Mouse (Mus musculus): ENCODE measurements around the gene Lkaaear1. TPM values are rescaled to one million over a fixed set of nuclear protein-coding genes. Genes with fewer than 3 reads are reported as not detected.

Gene Lkaaear1
- total and polyA plus RNA-seq, 3 experiments, result not detected

GRCm38 (mm10) chr2:181674934-181675333, 23.3 kb downstream of the Lkaaear1 start:
- peaks cover 9% of the 10 kb centered on the region for H3K27me3 ChIP-seq (replicated peaks)
- no peaks in the 10 kb centered on the region for H3K36me3 ChIP-seq (replicated peaks in 1 of 2; ENCODE audit: control insufficient read depth in 1 of 2, insufficient read depth in 1 of 2, low read length in 1 of 2)
- peaks cover 7% of the 10 kb centered on the region for H3K9me3 ChIP-seq (replicated peaks; ENCODE audit: low read length)
- no peak overlapping the region for H3K4me3 ChIP-seq (replicated peaks in 1 of 3; ENCODE audit: low read depth in 2 of 3, low read length in 2 of 3, poor library complexity in 1 of 3)
- dilution Hi-C loops (cut with MboI; ENCODE audit: extremely low pct_ligation_motif_present, extremely low pct_unique_long_range_greater_than_20kb, low sequenced_read_pairs) (no loop called here), in situ Hi-C loops (cut with MboI; ENCODE audit: low pct_ligation_motif_present, low pct_unique_long_range_greater_than_20kb, low sequenced_read_pairs) (loop anchor here (5.0 kb wide), 1 partner anchor 33 kb away; no protein-coding TSS in a partner anchor)
- DNase-seq (ENCODE audit: extremely low read depth), result no peak
- no peak overlapping the region for H3K9ac ChIP-seq (ENCODE audit: insufficient read depth, low read depth)
- TF ChIP-seq NELFE (IDR thresholded peaks at IDR 0.05; ENCODE audit: low read depth, low read length), result no peak
- TF ChIP-seq SMC3 (IDR thresholded peaks at IDR 0.05; ENCODE audit: low read depth, low read length), result no peak
- TF ChIP-seq MEF2A (IDR thresholded peaks at IDR 0.05; ENCODE audit: borderline replicate concordance, low read depth, low read length), result no peak
- TF ChIP-seq UBTF (IDR thresholded peaks at IDR 0.05; ENCODE audit: low read depth, low read length), result no peak
- TF ChIP-seq ZNF384 (IDR thresholded peaks at IDR 0.05; ENCODE audit: low read depth, low read length), result no peak
- no peak for TF ChIP-seq MYC (IDR thresholded peaks at IDR 0.05; ENCODE audit: low read depth, low read length)
- TF ChIP-seq ETS1 (conservative IDR thresholded peaks at IDR 0.05; ENCODE audit: low read depth, low read length), result no peak
- TF ChIP-seq RCOR1 (conservative IDR thresholded peaks at IDR 0.05; ENCODE audit: low read depth, low read length), result no peak
- no peak for TF ChIP-seq CHD2 (IDR thresholded peaks at IDR 0.05; ENCODE audit: low read length)
- no peak for TF ChIP-seq IRF4 (IDR thresholded peaks at IDR 0.05; ENCODE audit: low read depth, low read length)
- TF ChIP-seq NRF1 (IDR thresholded peaks at IDR 0.05; ENCODE audit: low read depth, low read length), result no peak
- TF ChIP-seq HCFC1 (IDR thresholded peaks at IDR 0.05; ENCODE audit: low read depth, low read length), result no peak
- no peak for TF ChIP-seq ZKSCAN1 (IDR thresholded peaks at IDR 0.05; ENCODE audit: borderline replicate concordance, low read depth, low read length)
- no peak for TF ChIP-seq PAX5 (IDR thresholded peaks at IDR 0.05; ENCODE audit: low read length)
- TF ChIP-seq MAZ (IDR thresholded peaks at IDR 0.05; ENCODE audit: low read depth, low read length), result no peak
- no peak for TF ChIP-seq CTCF (conservative IDR thresholded peaks at IDR 0.05 in 1 of 2, IDR thresholded peaks at IDR 0.05 in 1 of 2; ENCODE audit: low read depth in 2 of 2, low read length in 2 of 2)
- no peak for TF ChIP-seq RAD21 (IDR thresholded peaks at IDR 0.05; ENCODE audit: low read depth, low read length)
- H3K79me2 ChIP-seq (replicated peaks; ENCODE audit: control insufficient read depth, extremely low read depth, insufficient read depth, poor library complexity, severe bottlenecking), result no peaks in the 10 kb centered on the region
- no peak overlapping the region for H3K4me2 ChIP-seq (ENCODE audit: insufficient read depth, low read depth, poor library complexity, severe bottlenecking)
- H3K4me1 ChIP-seq (ENCODE audit: control insufficient read depth in 1 of 2, insufficient read depth in 2 of 2), result peaks cover 12 to 24% of the 10 kb centered on the region in 2 experiments; a peak in 3 of 4 replicates
- no peak overlapping the region for H3K27ac ChIP-seq (ENCODE audit: insufficient read depth, low read depth)

GRCm38 (mm10) chr2:181673501-181673900, 24.7 kb downstream of the Lkaaear1 start:
- Histone ChIP-seq H3K9me3 (replicated peaks; ENCODE audit: low read length) (peaks cover 7% of the 10 kb centered on the region), H3K9ac (ENCODE audit: insufficient read depth, low read depth) (no peak overlapping the region), H3K79me2 (replicated peaks; ENCODE audit: control insufficient read depth, extremely low read depth, insufficient read depth, poor library complexity, severe bottlenecking) (no peaks in the 10 kb centered on the region), H3K27me3 (replicated peaks) (peaks cover 9% of the 10 kb centered on the region), H3K4me1 (ENCODE audit: control insufficient read depth in 1 of 2, insufficient read depth in 2 of 2) (peaks cover 8 to 17% of the 10 kb centered on the region in 2 experiments; a peak in 3 of 4 replicates), H3K27ac (ENCODE audit: insufficient read depth, low read depth) (no peak overlapping the region), H3K36me3 (replicated peaks in 1 of 2; ENCODE audit: control insufficient read depth in 1 of 2, insufficient read depth in 1 of 2, low read length in 1 of 2) (no peaks in the 10 kb centered on the region), H3K4me2 (ENCODE audit: insufficient read depth, low read depth, poor library complexity, severe bottlenecking) (no peak overlapping the region), H3K4me3 (replicated peaks in 1 of 3; ENCODE audit: low read depth in 2 of 3, low read length in 2 of 3, poor library complexity in 1 of 3) (no peak overlapping the region)
- no peak for DNase-seq (ENCODE audit: extremely low read depth)
- TF ChIP-seq TBP (conservative IDR thresholded peaks at IDR 0.05; ENCODE audit: low read depth, low read length), result no peak
- no peak for TF ChIP-seq ZKSCAN1 (IDR thresholded peaks at IDR 0.05; ENCODE audit: borderline replicate concordance, low read depth, low read length)
- TF ChIP-seq ZNF384 (IDR thresholded peaks at IDR 0.05; ENCODE audit: low read depth, low read length), result no peak
- TF ChIP-seq RAD21 (IDR thresholded peaks at IDR 0.05; ENCODE audit: low read depth, low read length), result no peak
- TF ChIP-seq KAT2A (IDR thresholded peaks at IDR 0.05; ENCODE audit: insufficient replicate concordance, low read length), result no peak
- TF ChIP-seq BHLHE40 (IDR thresholded peaks at IDR 0.05; ENCODE audit: low read depth, low read length), result no peak
- no peak for TF ChIP-seq SMC3 (IDR thresholded peaks at IDR 0.05; ENCODE audit: low read depth, low read length)
- TF ChIP-seq ELF1 (IDR thresholded peaks at IDR 0.05; ENCODE audit: low read depth, low read length), result no peak
- in situ Hi-C loops (cut with MboI; ENCODE audit: low pct_ligation_motif_present, low pct_unique_long_range_greater_than_20kb, low sequenced_read_pairs) (no loop called here), dilution Hi-C loops (cut with MboI; ENCODE audit: extremely low pct_ligation_motif_present, extremely low pct_unique_long_range_greater_than_20kb, low sequenced_read_pairs) (no loop called here)

Data from CH12.LX (cell line).